Mouse (Mus musculus) lung, postnatal 25 days (tissue): ENCODE results near the gene Rps17.
A peak's percentile ranks its signal among the peaks of the same experiment; 100 is the strongest.

ENCODE experiments used
- DNase-seq: peaks from one replicate; pipeline ENCODE4 v3.0.0; 2022; ENCODE audit warnings: low spot score

The Rps17 gene

DNA sequence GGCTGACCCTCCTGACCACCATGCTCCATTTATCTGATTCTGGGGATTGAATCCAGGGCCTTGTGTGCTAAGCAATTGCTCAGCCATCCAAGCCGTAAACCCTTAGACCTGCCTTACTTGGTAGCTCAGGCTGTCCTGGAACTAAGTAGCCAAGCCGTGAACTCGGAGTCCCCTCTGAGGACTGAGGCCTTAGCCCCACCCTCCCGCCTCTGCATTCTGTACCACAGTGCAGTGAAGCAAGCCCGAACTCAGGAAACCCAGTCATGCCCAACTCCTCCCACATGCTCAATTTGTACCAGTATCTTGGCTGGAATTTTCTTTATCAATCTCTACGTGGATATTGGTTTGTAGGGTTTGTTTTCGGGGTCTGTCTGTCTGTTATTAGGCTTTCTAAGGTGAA lies 13.2 kb downstream of the Rps17 start:
- no peak for DNase-seq

DNA sequence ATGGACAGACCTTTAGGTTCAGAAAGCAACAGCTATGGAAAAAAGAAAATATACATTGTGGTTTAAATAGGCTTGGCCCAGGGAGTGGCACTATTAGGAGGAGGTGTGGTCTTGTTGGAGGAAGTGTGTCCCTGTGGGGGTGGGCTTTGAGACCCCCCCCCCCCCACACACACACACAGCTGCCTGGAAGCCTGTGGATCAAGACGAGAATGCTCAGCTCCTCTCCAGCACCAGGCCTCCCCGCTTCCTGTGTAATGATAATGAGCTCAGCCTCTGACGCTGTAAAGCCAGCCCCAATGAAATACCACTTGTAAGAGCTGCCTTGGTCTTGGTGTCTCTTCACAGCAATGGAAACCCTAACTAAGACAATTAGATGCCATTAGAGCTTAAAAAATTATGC lies 14.3 kb downstream of the Rps17 start:
- DNase-seq: no peak

- no peak for DNase-seq
Measured at GRCm38 (mm10) chr7:81327661-81328060, 17.4 kb downstream of the Rps17 start.

- DNase-seq: no peak
Measured at GRCm38 (mm10) chr7:81326859-81327258, 18.2 kb downstream of the Rps17 start.

GRCm38 (mm10) chr7:81326043-81326442 lies 19.0 kb downstream of the Rps17 start:
- DNase-seq: no peak

DNA sequence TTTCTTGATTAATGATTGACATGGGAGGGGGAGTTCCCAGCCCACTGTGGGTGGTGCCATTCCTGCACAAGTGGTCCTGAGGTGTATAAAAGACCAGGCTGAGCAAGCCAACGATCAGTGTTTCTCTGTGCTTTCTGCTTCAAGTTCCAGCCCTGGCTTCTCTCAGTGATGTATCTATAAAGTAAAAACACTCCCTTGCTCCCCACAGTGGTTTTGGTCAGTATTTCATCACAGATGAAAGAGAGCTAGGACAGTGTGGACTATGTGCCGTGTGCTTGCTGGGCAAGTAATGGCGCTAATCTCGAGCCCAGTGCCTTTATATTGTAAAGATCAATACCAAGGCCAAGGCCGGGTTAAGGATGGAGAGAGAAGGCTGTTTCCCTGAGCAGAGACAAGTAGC lies 23.3 kb downstream of the Rps17 start:
- no peak for DNase-seq

DNA sequence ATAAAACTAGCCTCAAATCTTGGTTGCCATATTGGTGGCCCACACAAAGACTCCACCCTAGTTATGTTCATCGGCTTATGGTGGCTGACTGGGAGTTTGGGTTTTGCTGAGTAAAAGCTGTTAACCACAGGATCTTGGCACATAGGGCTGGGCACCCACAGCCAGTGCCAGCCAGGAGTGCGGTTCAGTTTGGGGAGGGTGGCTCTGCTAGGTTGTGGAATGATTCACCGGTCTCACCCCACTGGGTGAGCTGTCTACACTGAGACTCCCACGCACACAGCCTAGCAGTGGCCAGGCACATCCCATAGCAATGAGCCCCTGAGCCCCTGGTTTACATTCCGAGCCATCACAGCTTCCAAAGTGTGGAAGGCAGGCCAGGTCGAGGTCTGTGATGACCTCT lies 25.3 kb downstream of the Rps17 start:
- DNase-seq: no peak

DNA sequence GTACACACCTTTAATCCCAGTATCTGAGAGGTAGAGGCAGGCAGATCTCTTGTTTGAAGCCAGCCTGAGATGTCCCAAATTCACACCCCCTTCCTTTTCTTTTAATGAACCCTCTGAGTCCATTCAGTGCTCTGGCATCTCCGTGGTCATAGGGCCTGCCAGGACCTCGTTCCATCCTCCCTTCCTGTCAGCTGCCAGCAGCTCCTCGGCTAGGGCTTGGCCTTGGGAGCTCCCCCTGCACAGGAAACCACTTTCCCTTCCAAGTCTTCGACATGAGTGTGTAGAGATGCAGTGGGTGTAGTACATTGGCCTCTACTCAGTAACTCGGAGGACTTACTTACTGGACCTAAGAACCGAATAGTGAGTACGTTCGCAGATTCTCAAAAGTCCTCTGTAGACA lies 29.5 kb downstream of the Rps17 start:
- no peak for DNase-seq

DNA sequence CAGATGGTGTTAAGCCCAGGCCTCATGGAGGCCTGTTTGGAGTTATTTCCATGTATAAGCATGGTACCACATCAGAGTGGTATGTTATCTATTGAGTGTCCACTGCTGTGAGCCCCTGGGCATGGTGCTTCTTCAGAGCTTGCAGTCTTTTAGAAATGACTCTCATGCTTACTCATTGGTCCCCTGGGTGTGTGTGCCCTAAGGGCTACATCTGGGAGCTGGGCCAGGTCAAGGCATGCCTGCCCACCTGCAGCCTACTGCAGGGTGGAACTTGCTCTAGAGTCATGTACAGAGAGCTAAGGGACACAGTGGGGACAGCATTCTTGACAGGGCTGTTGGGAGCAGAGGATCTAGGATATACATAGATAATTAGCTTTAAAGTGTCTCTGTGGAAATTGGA lies 33.5 kb downstream of the Rps17 start:
- no peak for DNase-seq

DNA sequence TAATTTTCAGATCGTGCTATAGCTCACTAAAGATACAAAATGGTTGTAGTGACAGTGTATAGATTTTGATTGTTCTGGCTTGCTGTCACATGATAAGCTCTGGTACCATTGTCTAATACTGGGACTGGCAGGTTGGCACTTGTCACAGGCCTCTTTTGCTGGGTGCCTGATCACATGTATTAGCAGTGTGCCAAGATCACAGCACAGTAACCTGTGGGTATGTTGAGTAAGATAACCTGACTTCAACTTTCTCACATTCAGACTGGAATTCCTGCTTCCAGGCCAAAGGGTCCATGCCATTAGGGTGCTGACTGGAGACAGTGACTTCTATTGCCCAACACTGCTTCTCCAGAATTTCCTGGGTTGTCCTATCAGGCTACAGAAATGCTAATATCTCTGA lies 33.9 kb downstream of the Rps17 start:
- no peak for DNase-seq

DNA sequence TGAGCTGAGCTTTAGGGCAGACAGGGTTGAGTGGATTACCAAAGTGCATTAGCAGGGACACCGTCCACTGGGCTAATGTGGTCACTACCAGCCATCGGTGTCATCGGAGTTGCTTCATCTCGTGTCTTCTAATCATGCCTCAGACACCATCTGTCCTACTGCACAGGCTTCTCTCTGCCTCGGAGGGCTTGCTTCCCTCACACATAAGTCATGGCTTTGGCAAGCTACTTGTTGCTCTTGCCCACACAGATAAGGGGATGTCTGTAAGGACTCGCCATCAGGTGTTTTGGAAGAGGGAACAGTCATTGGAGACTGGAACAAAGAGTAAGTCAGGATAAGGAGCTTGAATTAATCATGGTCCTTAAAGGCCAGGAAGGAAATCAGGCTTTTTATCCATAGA lies 35.8 kb downstream of the Rps17 start:
- DNase-seq: no peak

GRCm38 (mm10) chr7:81307735-81308134 lies 37.3 kb downstream of the Rps17 start:
- DNase-seq: no peak

GRCm38 (mm10) chr7:81304675-81305074 lies 40.4 kb downstream of the Rps17 start:
- DNase-seq: no peak

DNA sequence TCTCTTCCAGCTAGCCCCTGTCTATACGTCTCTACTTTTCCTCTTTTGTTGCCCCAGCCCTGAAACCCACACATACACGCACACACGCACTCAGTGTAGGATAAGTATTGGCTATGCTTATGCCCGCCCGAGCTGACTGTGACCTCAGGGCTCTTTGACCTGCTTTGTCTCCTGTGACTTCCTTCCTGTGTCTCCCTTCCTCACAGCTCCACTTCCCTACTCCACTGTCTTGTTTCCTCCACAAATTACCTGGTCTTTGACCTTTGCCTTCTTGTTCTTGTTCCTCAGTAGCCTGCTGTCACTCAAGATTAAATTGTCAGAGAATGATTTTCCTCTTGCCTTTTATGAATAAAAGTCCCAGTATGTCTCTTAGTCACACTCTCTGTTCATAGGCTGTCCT lies 41.0 kb downstream of the Rps17 start:
- no peak for DNase-seq

DNA sequence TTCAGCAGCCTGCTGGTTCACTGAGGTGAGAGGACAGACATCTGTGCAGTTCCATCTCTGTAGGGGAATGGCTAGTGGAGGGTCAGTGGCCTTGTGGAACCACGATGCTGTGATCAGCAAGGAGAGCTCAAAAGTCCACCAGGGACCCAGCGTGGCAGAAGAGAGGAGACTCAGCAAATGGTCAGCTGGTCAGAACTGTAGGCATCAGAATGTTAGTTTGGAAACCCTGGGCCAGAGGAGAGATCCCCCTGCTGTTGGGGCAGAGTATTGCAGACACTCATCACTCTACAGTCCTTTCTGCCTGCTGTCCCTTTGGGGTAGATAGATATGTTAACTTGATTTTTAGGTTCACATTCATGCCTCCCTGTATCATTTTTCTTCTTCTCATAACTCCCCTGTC lies 41.4 kb downstream of the Rps17 start:
- peak; percentile 34 for DNase-seq

DNA sequence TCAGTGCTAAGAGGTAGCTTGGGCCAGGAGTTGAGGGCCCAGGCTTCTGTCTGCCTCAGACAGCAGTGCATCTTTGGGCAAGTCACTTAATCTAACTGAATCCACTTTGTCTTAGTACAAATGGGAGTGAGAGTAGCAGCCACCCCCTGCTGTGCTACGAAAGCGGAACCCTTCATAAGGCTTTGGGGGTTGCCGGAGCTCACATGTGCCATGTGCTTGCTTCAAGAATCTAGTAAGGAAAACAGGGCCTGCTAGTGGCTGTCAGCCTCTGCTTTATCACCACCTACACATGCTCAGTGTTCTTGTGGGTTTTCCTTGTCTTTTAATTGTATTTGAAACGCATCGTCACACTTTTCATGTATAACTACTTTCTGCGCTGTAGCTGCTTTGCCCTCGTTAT lies 43.7 kb downstream of the Rps17 start:
- DNase-seq: no peak

GRCm38 (mm10) chr7:81298206-81298605 lies 46.8 kb downstream of the Rps17 start:
- no peak for DNase-seq

DNA sequence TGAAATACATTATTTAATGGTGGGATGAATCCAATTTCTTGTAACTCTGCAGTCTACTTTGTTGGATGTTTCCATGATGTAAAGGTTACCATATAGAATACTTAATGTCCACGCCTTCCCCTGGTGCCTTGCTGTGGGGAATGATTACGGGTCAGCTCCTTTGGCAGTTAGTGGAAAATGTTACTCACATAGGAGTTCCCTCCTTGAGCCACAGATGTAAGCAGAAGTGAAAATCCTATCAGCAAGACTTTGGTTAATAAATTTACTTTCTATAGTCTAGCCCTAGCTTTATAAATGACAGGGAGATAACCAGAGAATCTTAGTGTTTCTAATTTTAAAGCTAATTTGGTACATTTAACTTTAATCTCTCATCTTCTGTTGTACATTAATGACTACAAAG lies 49.9 kb downstream of the Rps17 start:
- no peak for DNase-seq
